Mouse (Mus musculus): ENCODE measurements at regions not wholly inside any gene's neighbourhood (a gene's known extent, or its start where the extent isn't known, plus 50 kb on each side); places are given as distances from the start of the nearest gene placed in this dataset.
"Not testable (repeated sequence)": the region's sequence is repeated elsewhere in the genome, so short reads cannot be mapped to it uniquely, and the experiment has no call there.

GRCm38 (mm10) chr9:53045788-53046187, 202.1 kb downstream of the Ddx10 start:
- no peak for DNase-seq (ENCODE audit: low spot score)

GRCm38 (mm10) chr9:53033797-53034196, 214.1 kb downstream of the Ddx10 start:
- no peak for DNase-seq (ENCODE audit: low spot score)

- DNase-seq (ENCODE audit: low spot score): no peak
Observed at GRCm38 (mm10) chr9:53022096-53022495, 225.8 kb downstream of the Ddx10 start.

DNA sequence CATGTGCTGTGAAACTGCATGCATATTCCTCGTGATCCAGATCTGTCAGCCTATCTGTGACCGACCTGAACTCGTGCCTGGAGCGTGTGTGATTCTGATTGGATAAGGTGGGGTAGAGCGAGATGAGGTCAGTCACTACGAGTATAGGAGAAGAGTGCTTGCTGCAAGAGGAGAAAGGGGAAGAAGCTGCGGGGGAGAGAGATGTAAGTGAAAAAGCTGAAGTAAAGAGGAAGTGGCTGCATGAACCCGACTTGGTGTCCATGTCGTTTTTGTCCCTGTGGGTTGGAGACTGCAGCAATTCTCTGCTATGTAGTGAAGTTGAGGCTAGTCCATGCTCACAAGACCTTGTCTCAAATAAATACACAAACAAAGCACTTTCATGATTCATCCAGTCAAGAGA, 237.1 kb downstream of the Ddx10 start:
- DNase-seq (ENCODE audit: low spot score): no peak

- no peak for DNase-seq (ENCODE audit: low spot score)
Observed at GRCm38 (mm10) chr9:53007395-53007794, 240.5 kb downstream of the Ddx10 start.

DNA sequence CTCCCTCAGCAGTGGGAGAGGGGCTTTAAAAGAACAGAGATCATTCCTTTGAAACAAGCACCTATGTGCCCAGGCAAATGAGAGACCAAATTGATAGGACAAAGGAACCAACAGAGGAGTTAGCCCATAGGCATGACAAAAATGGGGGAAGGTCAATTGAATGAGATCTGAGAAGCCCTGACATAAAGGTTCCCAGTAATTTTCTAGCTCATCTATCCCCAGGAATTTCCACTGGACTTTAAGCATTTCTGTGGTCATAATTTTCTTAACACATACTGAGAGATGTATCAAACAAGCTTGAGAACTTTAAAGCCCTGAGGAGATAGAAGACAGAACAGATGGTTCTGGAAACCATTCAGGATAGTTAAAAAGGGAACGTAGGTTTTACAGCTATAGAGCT, 241.8 kb downstream of the Ddx10 start:
- no peak for DNase-seq (ENCODE audit: low spot score)

GRCm38 (mm10) chr9:53004253-53004978, 243.4 kb downstream of the Ddx10 start:
- no peak for DNase-seq (ENCODE audit: low spot score)

DNA sequence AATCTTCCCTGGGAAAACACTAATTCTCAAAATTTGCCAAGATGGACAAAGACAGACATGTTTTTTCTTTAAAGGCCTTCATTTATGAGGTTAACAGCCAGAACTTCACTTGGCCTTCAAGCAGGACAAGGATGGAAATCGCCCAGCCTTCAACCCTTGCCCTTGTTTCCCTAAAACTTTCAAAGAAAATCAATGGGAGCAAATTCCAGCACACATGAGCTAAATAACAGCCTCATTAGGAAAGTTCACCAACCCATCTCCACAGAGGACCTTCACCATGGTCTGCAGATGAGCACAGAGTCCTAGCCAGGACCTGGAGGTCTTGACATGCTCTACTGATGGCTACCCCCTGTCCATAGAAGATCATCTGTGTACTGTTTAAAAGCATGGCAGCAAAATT, 271.8 kb downstream of the Ddx10 start:
- DNase-seq (ENCODE audit: low spot score): no peak

GRCm38 (mm10) chr9:52965631-52966030, 282.2 kb downstream of the Ddx10 start:
- no peak for DNase-seq (ENCODE audit: low spot score)

DNA sequence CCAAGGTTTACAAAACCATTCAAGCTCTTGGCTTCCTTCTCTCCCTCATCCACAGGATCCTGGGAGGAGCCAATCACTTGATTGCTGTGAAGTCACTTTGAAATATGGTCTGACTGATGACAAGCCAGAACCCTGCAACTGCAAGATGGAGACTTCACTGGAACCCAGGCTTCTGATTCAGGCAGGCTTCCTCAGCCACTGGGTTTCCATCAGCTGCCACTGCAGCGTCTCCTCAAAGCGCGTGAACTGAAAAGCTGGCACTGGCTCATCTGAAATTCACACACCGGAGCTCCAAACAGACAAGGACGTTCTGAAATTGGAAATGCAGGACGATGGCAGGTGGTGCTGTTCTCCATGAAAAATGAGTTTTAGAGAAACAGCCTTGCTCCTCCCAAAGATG, 280.1 kb upstream of the AI593442 start:
- no peak for DNase-seq (ENCODE audit: low spot score)

DNA sequence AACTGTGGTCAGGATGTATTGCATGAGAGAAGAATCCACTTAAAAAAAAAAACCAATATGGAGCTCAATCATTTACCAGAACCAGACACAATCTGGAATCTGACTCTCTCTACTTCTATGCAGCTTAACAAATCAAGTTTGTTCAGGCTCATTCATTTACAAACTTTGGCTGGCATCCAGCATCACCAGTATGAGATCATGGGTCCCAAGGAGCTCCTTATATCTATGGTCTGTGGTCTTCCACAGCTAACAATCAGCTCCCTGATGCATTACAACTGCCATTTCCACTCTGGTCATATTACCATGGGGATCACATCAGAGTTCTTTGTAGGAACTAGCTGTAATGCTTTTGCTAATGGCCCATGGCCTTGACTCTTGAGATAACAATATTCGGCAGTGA, 277.7 kb upstream of the AI593442 start:
- DNase-seq (ENCODE audit: low spot score): no peak

DNA sequence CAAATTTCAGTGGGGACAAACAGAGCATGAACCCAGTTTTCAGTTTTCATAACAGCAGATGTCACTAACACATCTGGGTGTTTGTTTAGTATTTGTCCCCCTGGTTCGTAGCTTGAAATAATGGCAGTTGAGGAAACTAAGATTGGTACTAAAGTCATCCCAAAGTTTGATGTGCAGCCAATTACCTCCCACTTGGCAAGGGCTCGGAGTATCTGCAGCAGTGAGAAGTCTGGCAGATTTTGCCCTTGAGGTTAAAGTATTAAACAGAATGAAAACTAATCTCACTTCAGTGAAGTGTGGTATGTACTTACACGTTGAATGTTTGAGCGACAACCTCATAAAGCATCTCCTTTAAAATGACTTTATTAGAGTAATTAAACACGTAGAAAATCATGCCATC, 264.5 kb upstream of the AI593442 start:
- DNase-seq (ENCODE audit: low spot score): no peak

- no peak for DNase-seq (ENCODE audit: low spot score)
Observed at GRCm38 (mm10) chr9:52941637-52941983, 262.0 kb upstream of the AI593442 start.

DNA sequence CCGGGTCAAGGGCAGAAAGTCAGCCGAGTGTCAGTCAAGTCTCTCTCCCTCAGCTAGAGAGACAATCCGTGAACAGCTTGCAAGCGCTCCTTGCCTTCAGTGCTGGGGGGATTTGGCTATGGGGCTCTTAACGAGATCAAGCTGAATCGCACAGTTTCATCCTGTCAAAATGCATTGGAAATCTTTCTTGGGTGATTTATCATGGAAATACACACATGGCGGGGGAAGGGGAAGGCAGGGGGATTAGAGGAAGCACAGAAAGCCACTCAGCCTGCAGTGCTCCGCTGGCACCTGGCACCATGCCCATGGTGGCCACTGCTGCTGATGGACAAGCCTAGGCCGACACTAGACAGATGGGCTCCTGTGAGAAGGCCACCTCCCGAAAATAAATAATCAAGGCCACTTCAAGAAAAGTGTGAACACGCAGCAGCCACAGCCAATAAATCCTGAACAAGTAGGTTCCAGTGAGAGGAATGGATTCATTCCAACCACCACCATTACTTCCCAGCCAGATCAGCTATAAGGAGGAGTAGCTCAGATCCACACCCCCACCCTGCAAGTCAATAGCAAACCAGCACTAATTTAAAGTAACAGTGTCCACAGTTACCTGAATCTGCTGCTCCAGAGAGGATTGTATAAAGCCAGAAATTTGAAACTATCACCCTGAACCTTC, 261.5 kb upstream of the AI593442 start:
- DNase-seq (ENCODE audit: low spot score): no peak

GRCm38 (mm10) chr9:52935082-52935481, 255.5 kb upstream of the AI593442 start:
- DNase-seq (ENCODE audit: low spot score): peak; percentile 17

GRCm38 (mm10) chr9:52917516-52917915, 237.9 kb upstream of the AI593442 start:
- DNase-seq (ENCODE audit: low spot score): no peak

DNA sequence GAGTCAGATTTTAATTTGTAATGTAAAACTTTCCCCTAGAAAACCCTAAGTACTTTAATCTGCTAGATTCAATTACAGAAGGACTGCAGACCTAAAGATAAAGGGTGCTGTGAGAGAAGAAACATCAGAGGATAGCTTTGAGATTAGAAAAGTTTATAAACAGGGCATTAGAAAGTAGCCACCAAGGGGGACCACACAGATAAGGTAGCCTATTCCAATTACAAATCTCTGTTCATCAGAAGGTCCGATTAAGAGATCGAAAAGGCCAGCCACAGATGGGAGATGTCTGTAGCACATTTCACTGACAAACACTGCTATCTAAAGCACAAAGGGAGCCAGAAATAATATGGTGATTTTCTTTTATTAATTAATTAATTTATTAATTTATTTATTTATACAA, 209.1 kb upstream of the AI593442 start:
- DNase-seq (ENCODE audit: low spot score): not testable (repeated sequence)

DNA sequence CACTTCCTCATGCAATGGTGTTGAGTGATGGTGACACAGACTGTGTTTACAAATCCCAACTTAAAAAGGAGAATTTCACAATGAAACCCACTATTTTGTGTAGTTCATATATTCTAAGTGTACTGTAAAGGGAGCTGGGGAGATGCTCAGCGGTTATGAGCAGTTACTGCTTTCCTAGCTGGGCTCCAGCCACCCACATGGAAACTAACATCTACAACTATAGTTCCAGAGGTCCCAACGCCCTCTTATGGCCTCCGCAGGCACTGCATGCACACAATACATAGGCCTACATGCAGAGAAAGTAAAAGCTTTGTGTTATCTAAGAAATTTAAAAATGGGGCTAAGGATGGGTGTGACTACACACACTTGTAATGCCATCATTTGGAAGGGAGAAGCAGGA, 208.4 kb upstream of the AI593442 start:
- DNase-seq (ENCODE audit: low spot score): not testable (repeated sequence)

GRCm38 (mm10) chr9:52867236-52867635, 187.7 kb upstream of the AI593442 start:
- DNase-seq (ENCODE audit: low spot score): no peak

DNA sequence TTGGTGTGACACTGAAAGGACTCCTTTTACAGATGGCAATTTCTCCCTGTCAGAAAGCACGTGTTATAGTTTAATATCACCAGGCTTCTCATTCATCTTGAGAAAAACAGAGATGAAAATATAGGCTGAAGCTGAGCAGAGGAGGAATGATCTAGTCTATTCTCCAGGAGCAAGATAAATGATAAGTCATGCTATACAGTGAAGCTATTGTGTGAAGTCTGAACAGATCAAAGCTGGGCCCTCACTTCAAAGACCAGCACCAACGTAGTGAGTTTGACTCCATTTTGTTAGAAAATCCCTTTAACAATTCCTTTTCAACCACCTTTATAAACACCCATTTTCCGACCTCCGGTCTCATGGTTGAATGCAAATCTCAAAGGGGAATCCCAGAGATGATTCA, 180.7 kb upstream of the AI593442 start:
- no peak for DNase-seq (ENCODE audit: low spot score)

- DNase-seq (ENCODE audit: low spot score): no peak
Observed at GRCm38 (mm10) chr9:52858411-52858810, 178.8 kb upstream of the AI593442 start.

GRCm38 (mm10) chr9:52853338-52853737, 173.8 kb upstream of the AI593442 start:
- no peak for DNase-seq (ENCODE audit: low spot score)

DNA sequence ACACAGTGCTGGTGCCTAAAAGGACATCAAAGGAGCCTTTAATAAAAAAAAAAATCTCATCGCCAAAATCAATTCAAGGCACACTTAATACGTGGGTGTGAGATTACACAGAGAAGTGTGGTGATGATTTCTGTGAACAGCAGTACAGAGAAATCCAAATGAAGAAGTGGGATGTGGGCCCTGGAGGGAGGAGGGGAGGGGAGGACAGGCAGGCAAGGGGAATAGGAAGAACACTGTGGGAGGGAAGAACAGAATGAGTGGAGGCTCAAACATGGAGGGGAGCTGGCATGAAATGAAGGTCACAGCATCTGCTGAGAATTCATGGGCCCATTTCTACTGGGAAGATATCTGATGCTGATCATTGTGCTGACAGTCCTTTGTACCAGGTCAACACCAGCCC, 171.0 kb upstream of the AI593442 start:
- DNase-seq (ENCODE audit: low spot score): no peak

GRCm38 (mm10) chr9:52849931-52850330, 170.4 kb upstream of the AI593442 start:
- no peak for DNase-seq (ENCODE audit: low spot score)
